Mouse (Mus musculus): ENCODE measurements around the gene Gan. TPM values are rescaled to one million over a fixed set of nuclear protein-coding genes. Genes with fewer than 3 reads are reported as not detected.
A peak's percentile ranks its signal among the peaks of the same experiment; 100 is the strongest.

The Gan gene
- polyA plus RNA-seq, 1 experiment from 2014 or later, result 0.60 TPM

GRCm38 (mm10) chr8:117200346-117200745 is 42.4 kb downstream of the Gan start:
- no peak for TF ChIP-seq CTCF (IDR thresholded peaks at IDR 0.05; ENCODE audit: low read depth)
- TF ChIP-seq EP300 (IDR thresholded peaks at IDR 0.05; ENCODE audit: low read depth), result no peak
- Histone ChIP-seq H3K9me3 (ENCODE audit: low read length) (no peaks in the 10 kb centered on the region), H3K4me2 (ENCODE audit: low read depth, low read length) (peak overlapping the region; percentile 54), H3K9ac (replicated peaks) (peak overlapping the region; percentile 58), H3K4me1 (ENCODE audit: insufficient read depth) (peaks cover 43% of the 10 kb centered on the region), H3K27ac (ENCODE audit: low read depth) (peak overlapping the region; percentile 93), H3K36me3 (replicated peaks; ENCODE audit: insufficient read depth, low read length) (peaks cover 27% of the 10 kb centered on the region), H3K4me3 (ENCODE audit: low read depth, low read length) (peak overlapping the region; percentile 28), H3K27me3 (ENCODE audit: insufficient read depth, low read length) (no peaks in the 10 kb centered on the region)
- ATAC-seq (no peak), DNase-seq (peak; percentile 29)
- WGBS (ENCODE audit: insufficient replicate concordance), result 65% methylated on average over 13 of the region's 13 CpGs

- peak; percentile 92 for TF ChIP-seq EP300 (IDR thresholded peaks at IDR 0.05; ENCODE audit: low read depth)
- no peak for TF ChIP-seq CTCF (IDR thresholded peaks at IDR 0.05; ENCODE audit: low read depth)
- 65% methylated on average over 9 of the region's 9 CpGs for WGBS (ENCODE audit: insufficient replicate concordance)
- peak overlapping the region; percentile 54 for H3K4me2 ChIP-seq (ENCODE audit: low read depth, low read length)
- H3K4me3 ChIP-seq (ENCODE audit: low read depth, low read length), result peak overlapping the region; percentile 28
- ATAC-seq (peak; percentile 75), DNase-seq (peak; percentile 73)
- peak overlapping the region; percentile 93 for H3K27ac ChIP-seq (ENCODE audit: low read depth)
- H3K9ac ChIP-seq (replicated peaks), result peak overlapping the region; percentile 58
- H3K9me3 ChIP-seq (ENCODE audit: low read length), result no peaks in the 10 kb centered on the region
- no peaks in the 10 kb centered on the region for H3K27me3 ChIP-seq (ENCODE audit: insufficient read depth, low read length)
- peaks cover 43% of the 10 kb centered on the region for H3K4me1 ChIP-seq (ENCODE audit: insufficient read depth)
- peaks cover 23% of the 10 kb centered on the region for H3K36me3 ChIP-seq (replicated peaks; ENCODE audit: insufficient read depth, low read length)
Measured at GRCm38 (mm10) chr8:117200803-117201202, 42.9 kb downstream of the Gan start.

GRCm38 (mm10) chr8:117201221-117202017 is 43.5 kb downstream of the Gan start:
- peaks cover 20% of the 10 kb centered on the region for H3K36me3 ChIP-seq (replicated peaks; ENCODE audit: insufficient read depth, low read length)
- H3K9me3 ChIP-seq (ENCODE audit: low read length), result no peaks in the 10 kb centered on the region
- WGBS (ENCODE audit: insufficient replicate concordance), result 47% methylated on average over 19 of the region's 19 CpGs
- peaks cover 43% of the 10 kb centered on the region for H3K4me1 ChIP-seq (ENCODE audit: insufficient read depth)
- H3K27ac ChIP-seq (ENCODE audit: low read depth), result peak overlapping the region; percentile 93
- H3K4me2 ChIP-seq (ENCODE audit: low read depth, low read length), result peak overlapping the region; percentile 54
- TF ChIP-seq EP300 (IDR thresholded peaks at IDR 0.05; ENCODE audit: low read depth) (peak; percentile 33; the same call in 1 of the 2 replicates), CTCF (IDR thresholded peaks at IDR 0.05; ENCODE audit: low read depth) (no peak)
- DNase-seq (peak; percentile 34), ATAC-seq (peak; percentile 37)
- peak overlapping the region; percentile 28; the same call in 1 of the 2 replicates for H3K4me3 ChIP-seq (ENCODE audit: low read depth, low read length)
- 0 out of 2 replicates have a peak overlapping the region, but pooled peaks have one; percentile 23 for H3K9ac ChIP-seq (replicated peaks)
- H3K27me3 ChIP-seq (ENCODE audit: insufficient read depth, low read length), result no peaks in the 10 kb centered on the region

GRCm38 (mm10) chr8:117203085-117203484 is 45.1 kb downstream of the Gan start:
- H3K36me3 ChIP-seq (replicated peaks; ENCODE audit: insufficient read depth, low read length), result peaks cover 16% of the 10 kb centered on the region
- H3K4me3 ChIP-seq (ENCODE audit: low read depth, low read length), result no peak overlapping the region

GRCm38 (mm10) chr8:117205884-117206283 is 47.9 kb downstream of the Gan start:
- no peaks in the 10 kb centered on the region for H3K9me3 ChIP-seq (ENCODE audit: low read length)
- 80% methylated on average over 4 of the region's 4 CpGs for WGBS (ENCODE audit: insufficient replicate concordance)
- H3K27ac ChIP-seq (ENCODE audit: low read depth), result no peak overlapping the region
- no peak overlapping the region for H3K4me3 ChIP-seq (ENCODE audit: low read depth, low read length)
- H3K4me1 ChIP-seq (ENCODE audit: insufficient read depth), result peaks cover 11% of the 10 kb centered on the region
- no peak overlapping the region for H3K9ac ChIP-seq (replicated peaks)
- DNase-seq, result no peak
- ATAC-seq, result no peak
- no peak overlapping the region for H3K4me2 ChIP-seq (ENCODE audit: low read depth, low read length)
- TF ChIP-seq CTCF (IDR thresholded peaks at IDR 0.05; ENCODE audit: low read depth) (no peak), EP300 (IDR thresholded peaks at IDR 0.05; ENCODE audit: low read depth) (no peak)
- no peaks in the 10 kb centered on the region for H3K27me3 ChIP-seq (ENCODE audit: insufficient read depth, low read length)
- peaks cover 14% of the 10 kb centered on the region for H3K36me3 ChIP-seq (replicated peaks; ENCODE audit: insufficient read depth, low read length)

More at GRCm38 (mm10) chr8:117203085-117203484, 45.1 kb downstream of the Gan start:
- WGBS (ENCODE audit: insufficient replicate concordance), result 92% methylated on average over 4 of the region's 4 CpGs
- DNase-seq (no peak), ATAC-seq (no peak)
- H3K27me3 ChIP-seq (ENCODE audit: insufficient read depth, low read length), result no peaks in the 10 kb centered on the region
- H3K27ac ChIP-seq (ENCODE audit: low read depth), result no peak overlapping the region
- no peaks in the 10 kb centered on the region for H3K9me3 ChIP-seq (ENCODE audit: low read length)
- no peak overlapping the region for H3K9ac ChIP-seq (replicated peaks)
- TF ChIP-seq CTCF (IDR thresholded peaks at IDR 0.05; ENCODE audit: low read depth) (no peak), EP300 (IDR thresholded peaks at IDR 0.05; ENCODE audit: low read depth) (no peak)
- H3K4me2 ChIP-seq (ENCODE audit: low read depth, low read length), result no peak overlapping the region
- peaks cover 36% of the 10 kb centered on the region for H3K4me1 ChIP-seq (ENCODE audit: insufficient read depth)

- H3K4me2 ChIP-seq (ENCODE audit: low read depth, low read length), result no peak overlapping the region
- no peak for ATAC-seq
- TF ChIP-seq CTCF (IDR thresholded peaks at IDR 0.05; ENCODE audit: low read depth), result no peak
- TF ChIP-seq EP300 (IDR thresholded peaks at IDR 0.05; ENCODE audit: low read depth), result no peak
- no peak overlapping the region for H3K27ac ChIP-seq (ENCODE audit: low read depth)
- H3K4me1 ChIP-seq (ENCODE audit: insufficient read depth), result peaks cover 3% of the 10 kb centered on the region
- H3K9me3 ChIP-seq (ENCODE audit: low read length), result no peaks in the 10 kb centered on the region
- 81% methylated on average over 7 of the region's 7 CpGs for WGBS (ENCODE audit: insufficient replicate concordance)
- no peak overlapping the region for H3K4me3 ChIP-seq (ENCODE audit: low read depth, low read length)
- H3K27me3 ChIP-seq (ENCODE audit: insufficient read depth, low read length), result no peaks in the 10 kb centered on the region
- peaks cover 14% of the 10 kb centered on the region for H3K36me3 ChIP-seq (replicated peaks; ENCODE audit: insufficient read depth, low read length)
- no peak for DNase-seq
- H3K9ac ChIP-seq (replicated peaks), result no peak overlapping the region
Measured at GRCm38 (mm10) chr8:117206636-117207035, 48.7 kb downstream of the Gan start.
